Mouse (Mus musculus) hindbrain, embryonic 15.5 days (tissue): Measurements from ENCODE around the gene Krtap28-10. TPM values are rescaled to one million over a fixed set of nuclear protein-coding genes. Genes with fewer than 3 reads are reported as not detected.
"Not testable (repeated sequence)": the region's sequence is repeated elsewhere in the genome, so short reads cannot be mapped to it uniquely, and the experiment has no call there.

Source experiments
- ATAC-seq: fragments of 200-750 bp; cut with Nextera tagmentation; 2 replicates; pipeline ENCODE4 v1.8.0; 2017; ENCODE audit warnings: low read depth, moderate number of reproducible peaks, moderate TSS enrichment; ENCODE audit not compliant: low FRiP score
- H3K27ac ChIP-seq: fragments of 300-500 bp; sonication (generic); replicated peaks from 2 replicates; pipeline ENCODE4 v1.5.1; 2015; ENCODE audit warnings: mild to moderate bottlenecking, inconsistent platforms
- H3K27me3 ChIP-seq: fragments of 300-500 bp; sonication (generic); 2 replicates; pipeline ENCODE4 v1.6.1; 2015; ENCODE audit warnings: control low read depth, inconsistent platforms
- H3K36me3 ChIP-seq: fragments of 300-500 bp; sonication (generic); 2 replicates; pipeline ENCODE4 v1.6.1; 2015; ENCODE audit warnings: control low read depth, inconsistent platforms
- H3K4me1 ChIP-seq: fragments of 300-500 bp; sonication (generic); replicated peaks from 2 replicates; pipeline ENCODE4 v1.6.1; 2015; ENCODE audit warnings: control low read depth, inconsistent platforms
- H3K4me2 ChIP-seq: fragments of 300-500 bp; sonication (generic); 2 replicates; pipeline ENCODE4 v1.6.1; 2015; ENCODE audit warnings: moderate library complexity, mild to moderate bottlenecking, inconsistent platforms
- H3K4me3 ChIP-seq: fragments of 300-500 bp; sonication (generic); 2 replicates; pipeline ENCODE4 v1.5.1; 2015; ENCODE audit warnings: mild to moderate bottlenecking, inconsistent platforms
- H3K9ac ChIP-seq: fragments of 300-500 bp; sonication (generic); 2 replicates; pipeline ENCODE4 v1.6.1; 2015; ENCODE audit warnings: inconsistent platforms
- H3K9me3 ChIP-seq: fragments of 300-500 bp; sonication (generic); 2 replicates; pipeline ENCODE4 v1.6.1; 2016; ENCODE audit warnings: control low read depth, inconsistent platforms
- WGBS: fragments of 180-500 bp; shearing (Covaris S2); methylation state at CpG from one replicate; pipeline ENCODE4 v1.1.7; 2015; 5-methylcytosine and 5-hydroxymethylcytosine counted together
- polyA plus RNA-seq: library from polyadenylated mRNA; unstranded; fragments of >200 nt; fragmentation: Nextera tagmentation; extraction: Ambion mirVana; gene quantifications from 2 replicates; pipeline ENCODE4 v1.2.1, GENCODE M21; 2015

Krtap28-10 gene
- polyA plus RNA-seq, 1 experiment from 2014 or later, result not detected

DNA sequence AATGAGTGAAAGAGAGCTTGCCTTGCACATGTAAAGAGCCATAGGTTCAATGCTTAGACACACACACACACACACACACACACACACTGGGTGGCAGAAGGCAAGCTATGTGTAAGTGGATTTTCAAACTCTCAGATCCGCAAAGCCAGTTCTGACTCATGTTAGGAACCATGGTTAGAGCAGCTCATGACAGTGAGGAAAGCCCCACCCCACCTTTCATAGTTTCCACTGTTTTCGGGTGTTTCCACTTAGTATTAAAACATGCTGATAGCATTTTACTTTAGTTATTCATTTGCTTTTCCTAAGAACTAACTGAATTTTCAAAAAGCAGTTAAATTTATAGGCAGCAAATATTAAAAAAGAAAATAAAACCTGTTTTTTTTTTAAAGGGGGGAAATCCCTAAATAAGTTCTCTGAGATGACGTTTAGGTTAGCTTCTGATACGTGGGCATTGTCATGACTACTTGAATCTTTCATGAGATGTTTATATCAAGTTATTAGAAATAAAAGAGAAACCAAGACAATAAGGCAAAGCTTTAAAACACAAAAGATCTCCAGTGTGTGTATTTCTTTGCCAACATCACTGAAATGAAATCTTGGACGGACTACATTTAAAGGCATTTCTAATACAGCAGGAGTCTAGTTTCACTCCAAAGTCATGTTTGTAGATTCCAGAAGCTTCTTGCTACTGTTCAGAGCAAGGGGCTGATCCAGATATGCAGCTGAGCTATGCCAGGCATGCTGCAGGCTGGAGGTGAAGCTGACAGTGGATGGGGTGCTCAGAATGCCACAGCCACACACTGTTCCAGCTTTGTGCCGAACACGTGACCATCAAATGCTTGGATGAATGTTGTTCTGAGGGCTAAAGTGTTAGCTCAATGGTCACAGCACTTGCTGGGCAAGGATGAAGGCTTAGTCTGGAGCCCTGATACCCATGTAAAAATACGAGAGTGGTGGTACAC lies 35.8 kb downstream of the Krtap28-10 start:
- Histone ChIP-seq H3K4me1 (no peaks in the 10 kb centered on the region), H3K9ac (no peak overlapping the region), H3K4me2 (no peak overlapping the region), H3K9me3 (no peaks in the 10 kb centered on the region), H3K36me3 (no peaks in the 10 kb centered on the region), H3K27ac (no peak overlapping the region), H3K4me3 (no peak overlapping the region), H3K27me3 (no peaks in the 10 kb centered on the region)
- ATAC-seq, result no peak
- WGBS, result 88% methylated on average over 8 of the region's 8 CpGs

GRCm38 (mm10) chr1:83000306-83000705 lies 42.0 kb downstream of the Krtap28-10 start, which contains the start of gene Gm47959:
Gm47959 (plus strand) TSS chr1:83000548.
- not testable (repeated sequence) for H3K36me3 ChIP-seq, H3K9me3 ChIP-seq, H3K4me2 ChIP-seq, ATAC-seq, H3K9ac ChIP-seq, H3K27me3 ChIP-seq, H3K4me1 ChIP-seq, H3K4me3 ChIP-seq, H3K27ac ChIP-seq
- 96% methylated on average over 9 of the region's 9 CpGs for WGBS

GRCm38 (mm10) chr1:82993947-82994346 lies 48.3 kb downstream of the Krtap28-10 start:
- Histone ChIP-seq H3K27me3 (no peaks in the 10 kb centered on the region), H3K9me3 (no peaks in the 10 kb centered on the region), H3K4me2 (no peak overlapping the region), H3K36me3 (no peaks in the 10 kb centered on the region), H3K4me1 (no peaks in the 10 kb centered on the region), H3K4me3 (no peak overlapping the region), H3K9ac (no peak overlapping the region), H3K27ac (no peak overlapping the region)
- ATAC-seq, result no peak
- 85% methylated on average over 3 of the region's 3 CpGs for WGBS

DNA sequence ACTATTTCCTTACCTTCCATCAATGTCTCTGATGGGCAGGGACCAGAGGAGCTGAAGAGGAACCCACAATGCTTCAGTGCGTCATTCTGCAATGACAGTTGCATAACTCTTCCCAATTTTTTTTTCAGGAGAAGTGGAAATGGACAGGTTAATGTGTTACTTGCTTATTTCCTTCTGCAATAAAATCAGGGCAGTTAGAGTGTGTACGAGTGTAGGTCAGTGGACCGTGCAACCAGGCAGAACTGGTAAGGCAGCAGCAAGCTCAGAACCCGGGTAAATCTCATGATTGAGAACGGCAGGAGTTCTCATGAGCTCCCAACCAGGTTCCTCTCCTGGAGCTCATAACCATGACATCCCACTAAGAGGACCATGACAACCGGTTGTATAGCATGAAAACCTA lies 50.2 kb downstream of the Krtap28-10 start:
- H3K27ac ChIP-seq, result no peak overlapping the region
- H3K27me3 ChIP-seq, result no peaks in the 10 kb centered on the region
- no peak for ATAC-seq
- no peaks in the 10 kb centered on the region for H3K4me1 ChIP-seq
- H3K4me2 ChIP-seq, result no peak overlapping the region
- 90% methylated on average over 6 of the region's 6 CpGs for WGBS
- H3K9me3 ChIP-seq, result no peaks in the 10 kb centered on the region
- no peaks in the 10 kb centered on the region for H3K36me3 ChIP-seq
- no peak overlapping the region for H3K4me3 ChIP-seq
- no peak overlapping the region for H3K9ac ChIP-seq

GRCm38 (mm10) chr1:82991596-82991995 lies 50.7 kb downstream of the Krtap28-10 start:
- Histone ChIP-seq H3K27me3 (no peaks in the 10 kb centered on the region), H3K27ac (no peak overlapping the region), H3K9ac (no peak overlapping the region), H3K4me2 (no peak overlapping the region), H3K4me1 (no peaks in the 10 kb centered on the region), H3K4me3 (no peak overlapping the region), H3K36me3 (no peaks in the 10 kb centered on the region), H3K9me3 (no peaks in the 10 kb centered on the region)
- WGBS, result 74% methylated on average over 3 of the region's 3 CpGs
- no peak for ATAC-seq

Other genes with a start within 250 kb of the Krtap28-10 start
- 26.6 TPM in 2 replicates for gene Agfg1, start 203.0 kb downstream of the Krtap28-10 start, polyA plus RNA-seq
- 0.19 and 0.28 TPM in 2 replicates for gene A030005L19Rik, start 129.2 kb downstream of the Krtap28-10 start, polyA plus RNA-seq
- gene A030014E15Rik, start 117.6 kb downstream of the Krtap28-10 start, polyA plus RNA-seq, result not detected in 2 replicates
- gene Gm6217, start 111.1 kb downstream of the Krtap28-10 start, polyA plus RNA-seq, result not detected in 2 replicates
- not detected in 2 replicates for gene A030003K21Rik, start 99.1 kb downstream of the Krtap28-10 start, polyA plus RNA-seq
- gene Gm7544, start 86.5 kb downstream of the Krtap28-10 start, polyA plus RNA-seq, result not detected in 2 replicates
- not detected in 2 replicates for gene Gm47955, start 82.2 kb downstream of the Krtap28-10 start, polyA plus RNA-seq
- not detected in 2 replicates for gene Gm47959, start 41.9 kb downstream of the Krtap28-10 start, polyA plus RNA-seq
- gene Slc19a3, start 4.0 kb downstream of the Krtap28-10 start, polyA plus RNA-seq, result 0.98 and 1.1 TPM in 2 replicates
- not detected in 2 replicates for gene Gm47969, start 2.5 kb upstream of the Krtap28-10 start, polyA plus RNA-seq
- not detected in 2 replicates for gene A030005K14Rik, start 16.9 kb upstream of the Krtap28-10 start, polyA plus RNA-seq
- gene Krtap28-13, start 18.4 kb upstream of the Krtap28-10 start, polyA plus RNA-seq, result not detected in 2 replicates
- not detected in 2 replicates for gene Ccl20, start 74.3 kb upstream of the Krtap28-10 start, polyA plus RNA-seq
- 1.1 and 2.0 TPM in 2 replicates for gene Daw1, start 117.3 kb upstream of the Krtap28-10 start, polyA plus RNA-seq